Mouse (Mus musculus): ENCODE measurements at regions not wholly inside any gene's neighbourhood (a gene's known extent, or its start where the extent isn't known, plus 50 kb on each side); places are given as distances from the start of the nearest gene placed in this dataset.

- DNase-seq, result no peak
Measured at GRCm38 (mm10) chr1:90514176-90514575, 88.6 kb upstream of the Cops8 start.

GRCm38 (mm10) chr1:90518584-90519265 lies 84.1 kb upstream of the Cops8 start:
- DNase-seq, result no peak

- DNase-seq, result no peak
Measured at GRCm38 (mm10) chr1:90519284-90520275, 83.2 kb upstream of the Cops8 start.

GRCm38 (mm10) chr1:90522294-90522693 lies 80.5 kb upstream of the Cops8 start:
- no peak for DNase-seq

GRCm38 (mm10) chr1:90524641-90525220 lies 78.0 kb upstream of the Cops8 start:
- no peak for DNase-seq

GRCm38 (mm10) chr1:90526311-90526710 lies 76.5 kb upstream of the Cops8 start:
- no peak for DNase-seq

- DNase-seq, result no peak
Measured at GRCm38 (mm10) chr1:90527947-90528717, 74.6 kb upstream of the Cops8 start.

GRCm38 (mm10) chr1:90533481-90533880 lies 69.3 kb upstream of the Cops8 start:
- DNase-seq, result no peak

- DNase-seq, result no peak
Measured at GRCm38 (mm10) chr1:90536105-90536504, 66.7 kb upstream of the Cops8 start.

- no peak for DNase-seq
Measured at GRCm38 (mm10) chr1:90543801-90544795, 58.7 kb upstream of the Cops8 start.

GRCm38 (mm10) chr1:90544821-90545536 lies 57.8 kb upstream of the Cops8 start:
- DNase-seq, result no peak

GRCm38 (mm10) chr1:90552644-90553043 lies 50.1 kb upstream of the Cops8 start:
- no peak for DNase-seq

Data from cerebellum, postnatal 36 days (tissue).